Mouse (Mus musculus) testis, adult 2 months (tissue): ENCODE measurements around the gene Trpc4ap.

Experiments
- CTCF ChIP-seq: fragments of 200-500 bp; IDR thresholded peaks from 2 replicates; pipeline ENCODE4 v1.5.1; 2012; ENCODE audit warnings: low read depth, mild to moderate bottlenecking, inconsistent platforms, low read length, moderate library complexity; ENCODE audit not compliant: control insufficient read depth, insufficient read depth, insufficient replicate concordance
- POLR2A ChIP-seq: fragments of 200-500 bp; IDR thresholded peaks from 2 replicates; pipeline ENCODE4 v1.6.1; 2012; ENCODE audit warnings: low read depth, mild to moderate bottlenecking, inconsistent platforms, low read length, moderate library complexity; ENCODE audit not compliant: control insufficient read depth

- no peak for TF ChIP-seq CTCF
- no peak for TF ChIP-seq POLR2A
These were observed 59.1 kb downstream of the Trpc4ap start for GRCm38 (mm10) chr2:155633121-155633520.
